In the genomic region with DNA sequence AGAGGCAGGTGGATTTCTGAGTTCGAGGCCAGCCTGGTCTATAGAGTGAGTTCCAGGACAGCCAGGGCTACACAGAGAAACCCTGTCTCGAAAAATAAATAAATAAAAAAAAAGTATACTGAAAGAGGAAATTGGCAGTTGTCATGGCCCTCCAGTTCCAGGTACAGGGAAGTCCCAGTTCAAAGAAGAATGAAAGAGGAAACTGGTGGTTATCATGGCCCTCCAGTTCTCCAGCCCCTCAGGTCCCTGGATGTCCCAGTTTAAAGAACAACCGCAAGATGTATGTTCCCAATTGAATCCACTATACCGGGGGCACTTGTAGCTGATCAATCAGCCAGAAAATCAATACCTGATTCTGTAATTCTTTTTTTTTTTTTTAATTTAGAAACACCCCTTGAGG, we compare ENCODE assay signal across 16 mouse cellular contexts. TPM values are rescaled to one million over a fixed set of nuclear protein-coding genes. Genes with fewer than 3 reads are reported as not detected.
A peak's percentile ranks its signal among the peaks of the same experiment; 100 is the strongest.
DNase-seq lines count a peak whose midpoint lies in the region; ATAC-seq lines count a peak whose summit lies in the region.
"Had no signal": no experiment of that assay in that cellular context is flagged by ENCODE, and none has a peak within 500 bp of the region (broad histone marks: within the 10 kb centered on the region; RNA-seq: fewer than 3 reads in every experiment).

No protein-coding gene starts in this region.

- ATAC-seq in megakaryocyte progenitor cell, adult 5-6 weeks (replicated peaks; ENCODE audit: poor library complexity): 0 out of 2 replicates have a peak, but pooled peaks have one; percentile 26
- ATAC-seq: forebrain, embryonic 13.5 days; forebrain, embryonic 15.5 days; forebrain, postnatal 0 days had no signal

- DNase-seq in A20 (ENCODE audit: low read depth, low spot score) (peak; percentile 51), MEL-GATA-1-ER (ENCODE audit: extremely low read depth, low read depth) (peak; percentile 80), adipocyte (ENCODE audit: low spot score) (no peak)
- DNase-seq in thymus, postnatal 10 days (ENCODE audit: low spot score in 2 of 2): no peak
- DNase-seq: adrenal gland, adult 8-10 months; adrenal gland, postnatal 14 days; adrenal gland, postnatal 36 days; cerebellum, adult 11-12 months; cerebellum, adult 2 months; cerebellum, adult 9-10 months; cerebellum, postnatal 10 days; cerebellum, postnatal 25 days; forebrain, postnatal 0 days had no signal

RNA-seq across cellular contexts. Expression of gene Bcar1, which starts 32.9 kb away (rescaled TPM):
- total RNA-seq in megakaryocyte progenitor cell, adult 5-6 weeks (2015): 0.15 TPM in 1 of 2 replicates, not detected in the other
- not detected in 2 replicates for total RNA-seq in megakaryocyte progenitor cell, adult 5-6 weeks (2017)

Comparison
In these comparisons a context has a peak if more than half of its experiments do, and no peak if none do; other contexts are left out.
1. DNase-seq: peak in A20 (single experiment) and MEL-GATA-1-ER (single experiment); none in adipocyte (single experiment) and thymus, postnatal 10 days (0 of 2).